Mouse (Mus musculus): ENCODE results near the gene Lrmda.

DNA sequence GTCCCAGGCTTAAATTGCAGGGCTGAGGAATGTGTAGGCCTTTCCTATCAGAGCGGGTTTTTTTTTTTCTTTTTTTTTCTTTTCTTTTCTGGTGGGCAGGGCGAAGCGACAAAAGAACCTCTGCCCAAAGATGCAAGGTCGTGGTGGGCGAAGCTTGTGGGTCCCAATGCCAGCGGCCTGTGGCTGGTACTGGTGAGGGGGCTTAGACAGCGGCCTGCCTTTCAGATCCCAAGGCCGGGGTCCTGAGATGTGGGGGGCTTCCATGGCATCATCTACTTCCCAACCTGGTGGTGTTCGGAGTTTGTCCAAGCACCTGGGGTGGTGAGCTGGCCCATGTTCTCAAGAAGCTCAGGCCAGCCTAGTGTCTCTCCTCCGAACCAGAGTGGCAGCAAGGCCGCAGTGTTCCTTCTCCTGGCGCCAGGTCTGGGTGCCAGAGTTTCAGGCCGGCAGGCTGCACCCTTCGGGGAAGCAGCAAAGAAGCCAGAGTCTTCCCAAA, 37.4 kb upstream of the Lrmda start:
- TF ChIP-seq EP300 (IDR thresholded peaks at IDR 0.05; ENCODE audit: low read depth) (no peak), CTCF (IDR thresholded peaks at IDR 0.05; ENCODE audit: low read depth) (no peak)

Measured in heart, postnatal 0 days (tissue).